Mouse (Mus musculus) small intestine, adult 2 months (tissue): ENCODE results near the gene Slc30a9. TPM values are rescaled to one million over a fixed set of nuclear protein-coding genes. Genes with fewer than 3 reads are reported as not detected.

ENCODE experiments used
- H3K27ac ChIP-seq: fragments of 200-500 bp; 2 replicates; pipeline ENCODE4 v1.5.1; 2012; ENCODE audit warnings: low read depth, low read length, control low read depth, inconsistent platforms; ENCODE audit not compliant: insufficient read depth
- H3K27me3 ChIP-seq: fragments of 200-500 bp; 2 replicates; pipeline ENCODE4 v1.6.1; 2012; ENCODE audit warnings: mild to moderate bottlenecking, moderate library complexity, low read length, inconsistent platforms; ENCODE audit not compliant: control insufficient read depth, insufficient read depth
- H3K36me3 ChIP-seq: fragments of 200-500 bp; 2 replicates; pipeline ENCODE4 v1.6.1; 2012; ENCODE audit warnings: mild to moderate bottlenecking, low read length, control low read depth, inconsistent platforms; ENCODE audit not compliant: control insufficient read depth, insufficient read depth
- H3K4me1 ChIP-seq: fragments of 200-500 bp; 2 replicates; pipeline ENCODE4 v1.6.1; 2012; ENCODE audit warnings: low read length, inconsistent platforms, mixed read lengths; ENCODE audit not compliant: control insufficient read depth, insufficient read depth, insufficient read length
- H3K4me3 ChIP-seq: fragments of 200-500 bp; 2 replicates; pipeline ENCODE4 v1.5.1; 2012; ENCODE audit warnings: low read depth, mild to moderate bottlenecking, control low read depth, inconsistent platforms, low read length, moderate library complexity
- CTCF ChIP-seq: fragments of 200-500 bp; IDR thresholded peaks from 2 replicates; pipeline ENCODE4 v1.5.1; 2012; ENCODE audit warnings: low read depth, mild to moderate bottlenecking, control low read depth, inconsistent platforms, low read length, moderate library complexity, mixed read lengths; ENCODE audit not compliant: insufficient replicate concordance, insufficient read length; ENCODE audit errors: extremely low read depth
- POLR2A ChIP-seq: fragments of 200-500 bp; IDR thresholded peaks from 2 replicates; pipeline ENCODE4 v1.6.1; 2012; ENCODE audit warnings: low read depth, mild to moderate bottlenecking, control low read depth, inconsistent platforms, low read length, moderate library complexity
- WGBS: fragments of 180-500 bp; shearing (Covaris S2); methylation state at CpG from one replicate; pipeline ENCODE4 v1.1.7; 2018; 5-methylcytosine and 5-hydroxymethylcytosine counted together
- polyA plus RNA-seq: library from polyadenylated mRNA; depleted of rRNA; stranded (reverse); fragments of >200 nt; gene quantifications from 2 replicates; pipeline ENCODE4 v1.2.3, GENCODE M21; 2012; rRNA removed

Gene Slc30a9
- polyA plus RNA-seq, result 6.7 and 13.7 TPM in 2 replicates

- H3K4me1 ChIP-seq, result peaks cover 7% of the 10 kb centered on the region; the same call in 1 of the 2 replicates
- peak within 1 kb of the TSS; percentile 97 for H3K4me3 ChIP-seq
- WGBS, result under 1% methylated on average over 83 of the region's 83 CpGs
- H3K36me3 ChIP-seq, result peaks cover 3% of the 10 kb centered on the region; the same call in 1 of the 2 replicates
- TF ChIP-seq POLR2A, result peak; percentile 90
- TF ChIP-seq CTCF, result no peak
- peak within 1 kb of the TSS; percentile 86 for H3K27ac ChIP-seq
- no peaks in the 10 kb centered on the region for H3K27me3 ChIP-seq
These were observed at the start of gene Slc30a9 for GRCm38 (mm10) chr5:67306698-67307521. Gene Slc30a9, plus strand, starts transcription at chr5:67306955.

- Histone ChIP-seq H3K4me3 (no peak overlapping the region), H3K4me1 (peaks cover 5% of the 10 kb centered on the region; the same call in 1 of the 2 replicates), H3K27me3 (no peaks in the 10 kb centered on the region), H3K27ac (no peak overlapping the region; the same call in 1 of the 2 replicates), H3K36me3 (0 out of 2 replicates have a peak, but pooled peaks cover 2% of the 10 kb centered on the region)
- 71% methylated on average over 9 of the region's 9 CpGs for WGBS
- TF ChIP-seq CTCF, result no peak
These were observed 48.3 kb upstream of the Slc30a9 start for GRCm38 (mm10) chr5:67258473-67258872.

GRCm38 (mm10) chr5:67260159-67260530 is 46.6 kb upstream of the Slc30a9 start:
- TF ChIP-seq CTCF, result no peak
- peak overlapping the region; percentile 82 for H3K4me3 ChIP-seq
- peak overlapping the region; percentile 62 for H3K27ac ChIP-seq
- peaks cover 5% of the 10 kb centered on the region; the same call in 1 of the 2 replicates for H3K4me1 ChIP-seq
- peaks cover 11% of the 10 kb centered on the region for H3K36me3 ChIP-seq
- 1% methylated on average over 9 of the region's 9 CpGs for WGBS
- H3K27me3 ChIP-seq, result no peaks in the 10 kb centered on the region

GRCm38 (mm10) chr5:67260531-67261371 is 46.0 kb upstream of the Slc30a9 start, which contains the start of gene Tmem33:
Gene Tmem33, plus strand, starts transcription at chr5:67260565.
- Histone ChIP-seq H3K4me3 (peak within 1 kb of the TSS; percentile 82), H3K27ac (peak within 1 kb of the TSS; percentile 97), H3K4me1 (peaks cover 5% of the 10 kb centered on the region; the same call in 1 of the 2 replicates), H3K36me3 (peaks cover 17% of the 10 kb centered on the region), H3K27me3 (no peaks in the 10 kb centered on the region)
- under 1% methylated on average over 67 of the region's 67 CpGs for WGBS
- TF ChIP-seq CTCF, result no peak
- peak; percentile 71 for TF ChIP-seq POLR2A

- TF ChIP-seq POLR2A, result no peak
- no peak for TF ChIP-seq CTCF
- no peaks in the 10 kb centered on the region for H3K27me3 ChIP-seq
- H3K36me3 ChIP-seq, result peaks cover 29% of the 10 kb centered on the region
- WGBS, result 88% methylated on average over 7 of the region's 7 CpGs
- no peak overlapping the region for H3K4me3 ChIP-seq
- no peak overlapping the region for H3K27ac ChIP-seq
- H3K4me1 ChIP-seq, result peaks cover 5% of the 10 kb centered on the region; the same call in 1 of the 2 replicates
These were observed 43.8 kb upstream of the Slc30a9 start for GRCm38 (mm10) chr5:67262964-67263363.

GRCm38 (mm10) chr5:67266106-67266505 is 40.6 kb upstream of the Slc30a9 start:
- TF ChIP-seq POLR2A (no peak), CTCF (no peak)
- H3K36me3 ChIP-seq, result peaks cover 42% of the 10 kb centered on the region
- no peaks in the 10 kb centered on the region for H3K4me1 ChIP-seq
- H3K4me3 ChIP-seq, result no peak overlapping the region
- no peak overlapping the region for H3K27ac ChIP-seq
- H3K27me3 ChIP-seq, result no peaks in the 10 kb centered on the region
- WGBS, result 90% methylated on average over 1 of the region's 1 CpGs

GRCm38 (mm10) chr5:67269309-67269708 is 37.4 kb upstream of the Slc30a9 start:
- H3K27me3 ChIP-seq, result no peaks in the 10 kb centered on the region
- no peak overlapping the region for H3K27ac ChIP-seq
- TF ChIP-seq CTCF, result no peak
- H3K4me1 ChIP-seq, result no peaks in the 10 kb centered on the region
- WGBS, result 93% methylated on average over 8 of the region's 8 CpGs
- H3K36me3 ChIP-seq, result peaks cover 38% of the 10 kb centered on the region
- H3K4me3 ChIP-seq, result no peak overlapping the region
